ENCODE assay signal across 8 mouse cellular contexts in the genomic region with DNA sequence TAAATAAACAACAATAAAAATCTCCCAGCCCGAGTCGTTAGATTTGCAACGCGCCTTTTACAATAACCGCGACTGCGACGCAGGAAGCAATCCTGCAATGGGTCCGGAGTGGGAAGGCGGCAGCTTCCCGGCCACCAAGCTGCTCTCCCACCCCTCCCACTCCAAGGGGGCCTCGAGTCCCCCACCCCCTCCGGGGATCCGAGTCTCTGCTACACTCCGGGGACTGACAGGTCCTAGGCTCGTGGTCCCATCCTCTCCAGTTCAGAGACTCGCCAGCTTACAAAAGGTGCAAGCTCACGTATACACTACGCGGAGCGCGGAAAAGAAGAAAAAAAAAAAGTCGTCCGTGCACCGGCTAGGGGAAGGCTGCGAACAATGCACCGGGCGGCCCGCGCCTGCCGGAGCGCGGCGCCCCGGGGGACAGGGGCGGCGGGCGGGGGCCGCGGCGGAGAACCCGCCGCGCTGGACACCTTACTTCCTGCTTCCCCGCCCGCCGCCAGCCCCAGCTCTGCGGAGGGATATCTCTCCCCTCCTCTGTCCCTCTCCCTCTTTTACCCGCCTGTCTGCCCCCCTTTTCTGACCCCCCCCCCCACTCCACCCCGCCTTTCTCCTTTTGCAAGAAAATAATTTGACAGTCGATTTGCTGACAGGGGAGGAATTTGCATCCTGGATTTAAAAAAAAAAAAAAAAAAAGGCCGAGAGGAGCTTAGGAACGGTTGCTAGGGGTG.
DNase-seq lines count a peak whose midpoint lies in the region; ATAC-seq and TF ChIP-seq lines count a peak whose summit lies in the region.

No protein-coding gene starts in this region.

- TF ChIP-seq EP300 in lung, postnatal 0 days (IDR thresholded peaks at IDR 0.05), result no peak

- H3K4me2 ChIP-seq in kidney, embryonic 14.5 days (replicated peaks; ENCODE audit: low read depth, low read length), result peak overlapping the region; percentile 91
- peak overlapping the region; percentile 94 for H3K4me2 ChIP-seq in lung, postnatal 0 days (replicated peaks; ENCODE audit: low read depth, low read length)

- peak overlapping the region; percentile 100 for H3K27ac ChIP-seq in kidney, embryonic 14.5 days (ENCODE audit: low read depth, low read length)
- H3K27ac ChIP-seq in lung, postnatal 0 days (ENCODE audit: low read length), result peak overlapping the region; percentile 87

- no peak for TF ChIP-seq CTCF in lung, postnatal 0 days (IDR thresholded peaks at IDR 0.05)

- H3K27me3 ChIP-seq in kidney, embryonic 14.5 days (ENCODE audit: control insufficient read depth, insufficient read depth, low read length), result no peaks in the 10 kb centered on the region
- H3K27me3 ChIP-seq in lung, postnatal 0 days (replicated peaks; ENCODE audit: insufficient read depth, low read length), result no peaks in the 10 kb centered on the region

- peaks cover 26% of the 10 kb centered on the region; the same call in 1 of the 2 replicates for H3K4me1 ChIP-seq in kidney, embryonic 14.5 days (ENCODE audit: control insufficient read depth, insufficient read depth, low read length)
- H3K4me1 ChIP-seq in lung, postnatal 0 days (ENCODE audit: insufficient read depth, low read depth, low read length), result peaks cover 13% of the 10 kb centered on the region; the same call in 1 of the 2 replicates

- DNase-seq in 416B (ENCODE audit: low read depth), result peak; percentile 91
- peak; percentile 26 to 52 for DNase-seq in CD8-positive naive resting alpha-beta T cell, adult 2 months (ENCODE audit: low read depth in 2 of 2, low spot score in 2 of 2)
- peak; percentile 24 for DNase-seq in cerebellum, adult 9-10 months
- peak; percentile 66 for DNase-seq in gastrocnemius, postnatal 10 days
- DNase-seq in lung, postnatal 0 days (ENCODE audit: low spot score), result peak; percentile 79
- DNase-seq in retina, postnatal 1 day, result peak; percentile 90
- no peak for DNase-seq in c-Kit-positive CD71-positive TER-119-positive erythroid progenitor cells, embryonic 14.5 days (ENCODE audit: low spot score)

- peak; percentile 50 for ATAC-seq in kidney, embryonic 14.5 days (ENCODE audit: low FRiP score, low TSS enrichment)
- ATAC-seq in lung, postnatal 0 days, result peak; percentile 31

- H3K36me3 ChIP-seq in kidney, embryonic 14.5 days (ENCODE audit: control insufficient read depth, insufficient read depth, low read length), result peaks cover 4% of the 10 kb centered on the region; the same call in 1 of the 2 replicates
- no peaks in the 10 kb centered on the region for H3K36me3 ChIP-seq in lung, postnatal 0 days (ENCODE audit: insufficient read depth, low read length)

- peak overlapping the region; percentile 77 for H3K4me3 ChIP-seq in kidney, embryonic 14.5 days (ENCODE audit: low read length)
- H3K4me3 ChIP-seq in lung, postnatal 0 days (ENCODE audit: low read depth, low read length), result peak overlapping the region; percentile 62

- no peaks in the 10 kb centered on the region for H3K9me3 ChIP-seq in kidney, embryonic 14.5 days (ENCODE audit: control insufficient read depth, low read length)
- H3K9me3 ChIP-seq in lung, postnatal 0 days (ENCODE audit: low read length), result no peaks in the 10 kb centered on the region

- WGBS in kidney, embryonic 14.5 days, result under 1% methylated on average over 44 of the region's 53 CpGs
- WGBS in lung, postnatal 0 days, result 0% methylated on average over 31 of the region's 53 CpGs

- peak overlapping the region; percentile 76 for H3K9ac ChIP-seq in kidney, embryonic 14.5 days (ENCODE audit: low read depth, low read length)
- peak overlapping the region; percentile 58 for H3K9ac ChIP-seq in lung, postnatal 0 days (replicated peaks; ENCODE audit: low read depth)
